Mouse (Mus musculus): Measurements from ENCODE around the gene Rogdi. TPM values are rescaled to one million over a fixed set of nuclear protein-coding genes. Genes with fewer than 3 reads are reported as not detected.

Rogdi gene
- polyA plus RNA-seq, 2 experiments = 35.8 to 39.3 TPM

GRCm38 (mm10) chr16:4997553-4997952, 15.8 kb downstream of the Rogdi start, which contains the start of gene Sept12:
Gene Sept12 (minus strand): TSS chr16:4997852.
- ATAC-seq (ENCODE audit: insufficient read depth) = no peak
- DNase-seq (ENCODE audit: low read depth in 3 of 3, low spot score in 3 of 3) = no peak
- Histone ChIP-seq H3K4me2 (ENCODE audit: low read depth) (no peak within 1 kb of the TSS), H3K4me1 (replicated peaks; ENCODE audit: control insufficient read depth in 2 of 2, insufficient read depth in 2 of 2, low read length in 1 of 2) (peaks cover 0 to 3% of the 10 kb centered on the region in 2 experiments; a peak in 1 of 4 replicates), H3K4me3 (ENCODE audit: insufficient read depth in 1 of 2, low read depth in 2 of 2, low read length in 2 of 2) (no peak within 1 kb of the TSS), H3K36me3 (replicated peaks; ENCODE audit: control insufficient read depth, insufficient read depth, low read depth) (no peaks in the 10 kb centered on the region), H3K9me3 (ENCODE audit: control insufficient read depth, low read length) (no peaks in the 10 kb centered on the region), H3K27me3 (ENCODE audit: control insufficient read depth, insufficient read depth, low read length) (no peaks in the 10 kb centered on the region), H3K9ac (replicated peaks) (no peak within 1 kb of the TSS), H3K27ac (no peak within 1 kb of the TSS)
- TF ChIP-seq CTCF (IDR thresholded peaks at IDR 0.05; ENCODE audit: low read depth) = no peak
- TF ChIP-seq EP300 (IDR thresholded peaks at IDR 0.05; ENCODE audit: low read depth) = no peak
- WGBS (ENCODE audit: insufficient replicate concordance) = 52% methylated on average over 3 of the region's 3 CpGs

- no peak for DNase-seq (ENCODE audit: low read depth in 3 of 3, low spot score in 3 of 3)
- Histone ChIP-seq H3K9me3 (ENCODE audit: control insufficient read depth, low read length) (no peaks in the 10 kb centered on the region), H3K9ac (replicated peaks) (no peak overlapping the region), H3K36me3 (replicated peaks; ENCODE audit: control insufficient read depth, insufficient read depth, low read depth) (no peaks in the 10 kb centered on the region), H3K4me1 (replicated peaks; ENCODE audit: control insufficient read depth in 2 of 2, insufficient read depth in 2 of 2, low read length in 1 of 2) (peaks cover 0 to 3% of the 10 kb centered on the region in 2 experiments; a peak in 1 of 4 replicates), H3K27me3 (ENCODE audit: control insufficient read depth, insufficient read depth, low read length) (no peaks in the 10 kb centered on the region), H3K4me3 (ENCODE audit: insufficient read depth in 1 of 2, low read depth in 2 of 2, low read length in 2 of 2) (no peak overlapping the region), H3K4me2 (ENCODE audit: low read depth) (no peak overlapping the region), H3K27ac (no peak overlapping the region)
- no peak for ATAC-seq (ENCODE audit: insufficient read depth)
- WGBS (ENCODE audit: insufficient replicate concordance) = 49% methylated on average over 4 of the region's 4 CpGs
- TF ChIP-seq EP300 (IDR thresholded peaks at IDR 0.05; ENCODE audit: low read depth) = no peak
- TF ChIP-seq CTCF (IDR thresholded peaks at IDR 0.05; ENCODE audit: low read depth) = no peak
Measured at GRCm38 (mm10) chr16:4993276-4993675, 20.1 kb downstream of the Rogdi start.

GRCm38 (mm10) chr16:4984717-4985116, 28.6 kb downstream of the Rogdi start:
- Histone ChIP-seq H3K9ac (replicated peaks) (no peak overlapping the region), H3K4me1 (replicated peaks; ENCODE audit: control insufficient read depth in 2 of 2, insufficient read depth in 2 of 2, low read length in 1 of 2) (no peaks in the 10 kb centered on the region), H3K27me3 (ENCODE audit: control insufficient read depth, insufficient read depth, low read length) (no peaks in the 10 kb centered on the region), H3K4me2 (ENCODE audit: low read depth) (no peak overlapping the region), H3K27ac (no peak overlapping the region), H3K4me3 (ENCODE audit: insufficient read depth in 1 of 2, low read depth in 2 of 2, low read length in 2 of 2) (no peak overlapping the region), H3K9me3 (ENCODE audit: control insufficient read depth, low read length) (no peaks in the 10 kb centered on the region), H3K36me3 (replicated peaks; ENCODE audit: control insufficient read depth, insufficient read depth, low read depth) (no peaks in the 10 kb centered on the region)
- no peak for DNase-seq (ENCODE audit: low read depth in 3 of 3, low spot score in 3 of 3)
- no peak for ATAC-seq (ENCODE audit: insufficient read depth)
- 80% methylated on average over 12 of the region's 12 CpGs for WGBS (ENCODE audit: insufficient replicate concordance)
- TF ChIP-seq CTCF (IDR thresholded peaks at IDR 0.05; ENCODE audit: low read depth) (no peak), EP300 (IDR thresholded peaks at IDR 0.05; ENCODE audit: low read depth) (no peak)

- H3K27ac ChIP-seq = no peak overlapping the region
- 54% methylated on average over 4 of the region's 4 CpGs for WGBS (ENCODE audit: insufficient replicate concordance)
- H3K9me3 ChIP-seq (ENCODE audit: control insufficient read depth, low read length) = no peaks in the 10 kb centered on the region
- H3K4me1 ChIP-seq (replicated peaks; ENCODE audit: control insufficient read depth in 2 of 2, insufficient read depth in 2 of 2, low read length in 1 of 2) = peaks cover 0 to 4% of the 10 kb centered on the region in 2 experiments; a peak in 1 of 4 replicates
- no peaks in the 10 kb centered on the region for H3K27me3 ChIP-seq (ENCODE audit: control insufficient read depth, insufficient read depth, low read length)
- DNase-seq (ENCODE audit: low read depth in 3 of 3, low spot score in 3 of 3) (no peak), ATAC-seq (ENCODE audit: insufficient read depth) (no peak)
- no peaks in the 10 kb centered on the region for H3K36me3 ChIP-seq (replicated peaks; ENCODE audit: control insufficient read depth, insufficient read depth, low read depth)
- H3K9ac ChIP-seq (replicated peaks) = no peak overlapping the region
- no peak overlapping the region for H3K4me3 ChIP-seq (ENCODE audit: insufficient read depth in 1 of 2, low read depth in 2 of 2, low read length in 2 of 2)
- no peak overlapping the region for H3K4me2 ChIP-seq (ENCODE audit: low read depth)
- TF ChIP-seq CTCF (IDR thresholded peaks at IDR 0.05; ENCODE audit: low read depth) = peak; percentile 77
- no peak for TF ChIP-seq EP300 (IDR thresholded peaks at IDR 0.05; ENCODE audit: low read depth)
Measured at GRCm38 (mm10) chr16:4979755-4980380, 33.5 kb downstream of the Rogdi start.

- no peak overlapping the region for H3K4me2 ChIP-seq (ENCODE audit: low read depth)
- no peaks in the 10 kb centered on the region for H3K9me3 ChIP-seq (ENCODE audit: control insufficient read depth, low read length)
- H3K36me3 ChIP-seq (replicated peaks; ENCODE audit: control insufficient read depth, insufficient read depth, low read depth) = no peaks in the 10 kb centered on the region
- H3K4me3 ChIP-seq (ENCODE audit: insufficient read depth in 1 of 2, low read depth in 2 of 2, low read length in 2 of 2) = no peak overlapping the region
- DNase-seq (ENCODE audit: low read depth in 3 of 3, low spot score in 3 of 3) (no peak), ATAC-seq (ENCODE audit: insufficient read depth) (peak; percentile 45; the same call in 1 of the 2 replicates)
- H3K9ac ChIP-seq (replicated peaks) = no peak overlapping the region
- WGBS (ENCODE audit: insufficient replicate concordance) = 42% methylated on average over 5 of the region's 5 CpGs
- no peak for TF ChIP-seq EP300 (IDR thresholded peaks at IDR 0.05; ENCODE audit: low read depth)
- no peak for TF ChIP-seq CTCF (IDR thresholded peaks at IDR 0.05; ENCODE audit: low read depth)
- peaks cover 0 to 4% of the 10 kb centered on the region in 2 experiments; a peak in 1 of 4 replicates for H3K4me1 ChIP-seq (replicated peaks; ENCODE audit: control insufficient read depth in 2 of 2, insufficient read depth in 2 of 2, low read length in 1 of 2)
- no peaks in the 10 kb centered on the region for H3K27me3 ChIP-seq (ENCODE audit: control insufficient read depth, insufficient read depth, low read length)
- H3K27ac ChIP-seq = no peak overlapping the region
Measured at GRCm38 (mm10) chr16:4978275-4979051, 34.9 kb downstream of the Rogdi start.
